Mouse (Mus musculus) midbrain, embryonic 16.5 days (tissue): ENCODE measurements around the gene Vmn1r35. TPM values are rescaled to one million over a fixed set of nuclear protein-coding genes. Genes with fewer than 3 reads are reported as not detected.
"Not testable (repeated sequence)": the region's sequence is repeated elsewhere in the genome, so short reads cannot be mapped to it uniquely, and the experiment has no call there.

Experiments
- ATAC-seq: fragments of 200-750 bp; cut with Nextera tagmentation; 2 replicates; pipeline ENCODE4 v1.8.0; 2017; ENCODE audit warnings: moderate TSS enrichment
- H3K27ac ChIP-seq: fragments of 300-500 bp; sonication (generic); 2 replicates; pipeline ENCODE4 v1.5.1; 2014; ENCODE audit warnings: mild to moderate bottlenecking, low read length, mixed read lengths
- H3K27me3 ChIP-seq: fragments of 300-500 bp; sonication (generic); 2 replicates; pipeline ENCODE4 v1.6.1; 2014; ENCODE audit warnings: low read depth, low read length, mixed read lengths; ENCODE audit not compliant: control insufficient read depth, insufficient read depth
- H3K36me3 ChIP-seq: fragments of 300-500 bp; sonication (generic); 2 replicates; pipeline ENCODE4 v1.6.1; 2014; ENCODE audit warnings: mild to moderate bottlenecking, low read length, moderate library complexity, mixed read lengths; ENCODE audit not compliant: control insufficient read depth, insufficient read depth
- H3K4me1 ChIP-seq: fragments of 300-500 bp; sonication (generic); 2 replicates; pipeline ENCODE4 v1.6.1; 2014; ENCODE audit warnings: mild to moderate bottlenecking, low read length, mixed read lengths; ENCODE audit not compliant: control insufficient read depth, insufficient read depth
- H3K4me2 ChIP-seq: fragments of 300-500 bp; sonication (generic); 2 replicates; pipeline ENCODE4 v1.6.1; 2014; ENCODE audit warnings: mild to moderate bottlenecking, low read length, mixed read lengths
- H3K4me3 ChIP-seq: fragments of 300-500 bp; sonication (generic); 2 replicates; pipeline ENCODE4 v1.5.1; 2014; ENCODE audit warnings: low read depth, mild to moderate bottlenecking, low read length, moderate library complexity, mixed read lengths
- H3K9ac ChIP-seq: fragments of 300-500 bp; sonication (generic); 2 replicates; pipeline ENCODE4 v1.6.1; 2014; ENCODE audit warnings: low read depth, low read length, mixed read lengths
- H3K9me3 ChIP-seq: fragments of 300-500 bp; sonication (generic); replicated peaks from 2 replicates; pipeline ENCODE4 v1.6.1; 2014; ENCODE audit warnings: mild to moderate bottlenecking, low read length, mixed read lengths; ENCODE audit not compliant: control insufficient read depth, poor library complexity, severe bottlenecking
- WGBS: fragments of 180-500 bp; shearing (Covaris S2); extraction: QIAGEN DNeasy Blood & Tissue Kit; methylation state at CpG from one replicate; pipeline ENCODE4 v1.1.7; 2014; 5-methylcytosine and 5-hydroxymethylcytosine counted together
- polyA plus RNA-seq: library from polyadenylated mRNA; unstranded; fragments of >200 nt; fragmentation: Nextera tagmentation; extraction: Ambion mirVana; gene quantifications from 2 replicates; pipeline ENCODE4 v1.2.1, GENCODE M21; 2015

Vmn1r35 gene
- not detected in 2 replicates for polyA plus RNA-seq

DNA sequence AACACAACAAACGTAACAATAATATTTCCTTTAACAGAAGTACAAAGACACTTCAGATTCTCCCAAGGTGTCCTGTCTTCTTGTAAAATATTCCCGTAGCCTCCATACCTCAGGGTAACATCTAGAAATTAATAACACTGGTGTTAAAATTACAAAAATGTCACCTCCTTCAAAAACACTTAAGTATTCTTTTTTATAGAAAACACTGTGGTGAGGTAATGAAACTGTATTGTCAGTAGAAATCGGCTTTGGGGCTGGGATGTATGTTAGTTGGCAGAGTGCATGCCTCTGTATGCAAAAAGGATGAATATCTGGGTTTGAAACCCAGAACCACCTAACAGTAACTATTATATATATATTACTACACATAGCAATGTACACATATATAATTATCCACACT, at the start of gene Vmn1r35:
TSS of gene Vmn1r35 (minus strand) at position 101 of the 400 bp plus-strand sequence.
- Histone ChIP-seq H3K9ac (no peak within 1 kb of the TSS), H3K27ac (no peak within 1 kb of the TSS), H3K9me3 (no peaks in the 10 kb centered on the region), H3K4me2 (no peak within 1 kb of the TSS), H3K4me1 (no peaks in the 10 kb centered on the region), H3K36me3 (no peaks in the 10 kb centered on the region), H3K4me3 (no peak within 1 kb of the TSS), H3K27me3 (no peaks in the 10 kb centered on the region)
- WGBS: 90% methylated on average over 3 of the region's 3 CpGs
- no peak for ATAC-seq

DNA sequence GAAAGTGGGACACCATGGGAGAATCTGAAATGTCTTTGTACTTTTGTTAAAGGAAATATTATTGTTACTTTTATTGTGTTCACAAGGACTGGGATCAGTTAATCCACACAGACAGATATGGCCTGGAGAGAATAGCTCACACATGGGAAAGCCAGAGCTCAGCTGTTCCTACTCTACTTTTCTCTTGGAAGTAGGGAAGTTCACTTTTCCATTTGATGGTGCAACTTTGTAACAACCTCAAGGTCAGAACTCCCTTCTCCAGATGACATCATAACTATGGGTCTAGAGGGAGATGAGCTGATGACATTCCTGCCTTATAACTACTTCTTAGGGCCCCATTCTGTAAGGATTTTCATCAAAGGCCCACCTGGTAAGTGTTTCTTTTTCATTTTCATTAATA, 43.4 kb upstream of the Vmn1r35 start, which contains the start of gene Vmn1r37:
TSS of gene Vmn1r37 (plus strand) at position 301 of the 400 bp plus-strand sequence.
- H3K9ac ChIP-seq, H3K36me3 ChIP-seq, H3K4me2 ChIP-seq, H3K4me3 ChIP-seq, H3K27me3 ChIP-seq, ATAC-seq, H3K9me3 ChIP-seq, H3K4me1 ChIP-seq, H3K27ac ChIP-seq: not testable (repeated sequence)

DNA sequence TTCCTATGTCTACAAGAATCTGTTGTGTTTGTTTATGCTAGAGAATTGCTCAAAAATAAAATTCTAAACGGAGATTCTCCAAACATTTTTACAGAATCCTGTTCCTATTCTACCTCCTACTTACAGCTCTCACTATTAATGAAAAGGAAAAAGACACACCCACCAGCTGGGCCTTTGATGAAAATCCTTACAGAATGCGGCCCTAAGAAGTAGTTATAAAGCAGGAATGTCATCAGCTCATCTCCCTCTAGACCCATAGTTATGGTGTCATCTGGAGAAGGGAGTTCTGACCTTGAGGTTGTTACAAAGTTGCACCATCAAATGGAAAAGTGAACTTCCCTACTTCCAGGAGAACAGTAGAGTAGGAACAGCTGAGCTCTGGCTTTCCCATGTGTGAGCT, 33.4 kb upstream of the Vmn1r35 start, which contains the start of gene Vmn1r36:
TSS of gene Vmn1r36 (minus strand) at position 101 of the 400 bp plus-strand sequence.
- not testable (repeated sequence) for H3K27ac ChIP-seq, H3K4me3 ChIP-seq, H3K4me1 ChIP-seq, H3K36me3 ChIP-seq, ATAC-seq, H3K9me3 ChIP-seq, H3K4me2 ChIP-seq, H3K9ac ChIP-seq, H3K27me3 ChIP-seq
- 67% methylated on average over 2 of the region's 2 CpGs for WGBS

DNA sequence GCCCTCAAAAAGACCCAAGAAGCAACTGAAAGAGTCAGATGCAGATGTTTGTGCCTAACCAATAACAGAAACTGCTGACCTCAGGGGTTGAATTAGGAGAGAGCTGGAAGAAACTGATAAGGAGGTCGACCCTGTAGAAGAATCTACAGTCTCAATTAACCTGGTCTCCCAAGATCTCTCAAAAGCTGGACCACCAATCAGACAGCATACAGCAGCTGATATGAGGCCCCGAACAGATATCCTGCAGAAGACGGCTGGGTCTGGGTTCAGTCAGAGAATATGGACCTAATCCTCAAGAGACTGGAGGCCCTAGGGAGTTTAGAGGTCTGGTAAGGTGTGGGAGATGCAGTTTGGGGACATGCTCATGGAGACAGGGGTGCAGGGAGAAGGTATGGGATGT, 28.1 kb upstream of the Vmn1r35 start:
- no peak overlapping the region for H3K4me3 ChIP-seq
- no peaks in the 10 kb centered on the region for H3K4me1 ChIP-seq
- H3K36me3 ChIP-seq: no peaks in the 10 kb centered on the region
- H3K9me3 ChIP-seq: no peaks in the 10 kb centered on the region
- 84% methylated on average over 3 of the region's 3 CpGs for WGBS
- H3K27ac ChIP-seq: no peak overlapping the region
- no peak overlapping the region for H3K9ac ChIP-seq
- ATAC-seq: no peak
- no peaks in the 10 kb centered on the region for H3K27me3 ChIP-seq
- H3K4me2 ChIP-seq: no peak overlapping the region

DNA sequence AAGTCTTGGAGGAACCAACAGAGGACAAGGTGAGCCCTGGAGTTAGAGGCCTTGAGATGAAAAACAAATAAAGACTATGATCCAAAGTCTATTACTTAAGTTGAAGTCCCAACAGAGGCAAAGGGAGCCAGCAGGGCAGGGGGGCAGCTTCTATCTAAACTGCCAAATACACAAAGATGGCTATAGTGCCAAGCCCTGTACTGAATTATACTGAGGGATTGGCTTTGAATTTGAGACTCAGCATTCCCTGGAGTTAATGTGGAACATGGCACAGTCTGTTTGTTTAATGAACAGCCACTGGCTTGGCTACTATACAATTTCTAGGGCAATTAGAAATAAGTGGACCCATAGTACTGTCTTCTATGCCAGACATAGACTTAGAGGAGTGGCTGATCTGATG, 23.2 kb upstream of the Vmn1r35 start:
- Histone ChIP-seq H3K27me3 (no peaks in the 10 kb centered on the region), H3K4me3 (no peak overlapping the region), H3K9me3 (no peaks in the 10 kb centered on the region), H3K4me1 (no peaks in the 10 kb centered on the region), H3K9ac (no peak overlapping the region), H3K36me3 (no peaks in the 10 kb centered on the region), H3K27ac (no peak overlapping the region), H3K4me2 (no peak overlapping the region)
- ATAC-seq: no peak

DNA sequence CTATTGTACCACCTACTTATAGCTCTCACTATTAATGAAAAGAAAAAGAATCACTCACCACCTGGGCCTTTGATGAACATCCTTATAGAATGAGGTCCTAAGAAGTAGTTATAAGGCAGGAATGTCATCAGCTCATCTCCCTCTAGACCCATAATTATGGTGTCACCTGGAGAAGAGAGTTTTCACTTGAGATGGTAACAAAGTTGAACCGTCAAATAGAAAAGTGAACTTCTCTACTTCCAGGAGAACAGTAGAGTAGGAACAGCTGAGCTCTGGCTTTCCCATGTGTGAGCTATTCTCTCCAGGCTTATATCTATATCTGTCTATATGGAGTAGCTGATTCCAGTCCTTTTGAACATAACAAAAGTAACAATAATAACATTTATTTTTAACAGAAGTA, 41.9 kb downstream of the Vmn1r35 start, which contains the start of gene Vmn1r34:
TSS of gene Vmn1r34 (minus strand) at position 101 of the 400 bp plus-strand sequence.
- Histone ChIP-seq H3K4me1 (no peaks in the 10 kb centered on the region), H3K36me3 (no peaks in the 10 kb centered on the region), H3K9ac (no peak within 1 kb of the TSS), H3K27me3 (no peaks in the 10 kb centered on the region), H3K4me3 (no peak within 1 kb of the TSS), H3K4me2 (no peak within 1 kb of the TSS), H3K27ac (no peak within 1 kb of the TSS), H3K9me3 (no peaks in the 10 kb centered on the region)
- ATAC-seq: no peak
- 94% methylated on average over 1 of the region's 1 CpGs for whole genome bisulfite sequencing

Other genes with a start within 250 kb of the Vmn1r35 start
- 14.5 and 15.0 TPM in 2 replicates for gene Mad2l1, start 150.5 kb downstream of the Vmn1r35 start, polyA plus RNA-seq
- gene Vmn1r32, start 125.8 kb downstream of the Vmn1r35 start, polyA plus RNA-seq: not detected in 2 replicates
- not detected in 2 replicates for gene Vmn1r33, start 67.6 kb downstream of the Vmn1r35 start, polyA plus RNA-seq
- gene Vmn1r34, start 42.0 kb downstream of the Vmn1r35 start, polyA plus RNA-seq: not detected in 2 replicates
- not detected in 2 replicates for gene Vmn1r36, start 33.3 kb upstream of the Vmn1r35 start, polyA plus RNA-seq
- not detected in 2 replicates for gene Vmn1r37, start 43.5 kb upstream of the Vmn1r35 start, polyA plus RNA-seq
- gene Vmn1r38, start 96.7 kb upstream of the Vmn1r35 start, polyA plus RNA-seq: not detected in 2 replicates
- gene Vmn1r39, start 124.7 kb upstream of the Vmn1r35 start, polyA plus RNA-seq: not detected in 2 replicates
- 34.5 and 43.1 TPM in 2 replicates for gene Gng12, start 210.5 kb upstream of the Vmn1r35 start, polyA plus RNA-seq